Mouse (Mus musculus): ENCODE results near the gene Nwd2. TPM values are rescaled to one million over a fixed set of nuclear protein-coding genes. Genes with fewer than 3 reads are reported as not detected.

The Nwd2 gene
- polyA plus RNA-seq, 1 experiment from 2014 or later, result 16.6 TPM

DNA sequence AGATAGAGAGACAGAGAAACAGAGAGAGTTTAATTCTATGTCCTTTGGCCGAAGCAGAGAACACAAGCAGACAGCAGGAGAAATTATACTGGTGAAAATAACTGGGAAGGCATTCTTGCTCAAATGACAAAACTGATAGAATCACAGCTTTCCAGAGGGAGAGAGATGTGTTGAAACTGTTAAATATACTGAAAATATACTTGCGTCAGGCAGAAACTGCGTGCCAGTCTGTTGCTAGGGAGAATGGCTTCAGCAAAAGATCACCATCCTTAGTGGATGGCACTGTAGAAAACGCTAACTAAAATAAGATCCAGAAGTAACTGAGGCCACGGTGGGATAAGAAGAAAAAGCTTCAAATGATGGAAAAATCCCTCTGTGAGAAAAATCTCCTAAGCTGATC lies 18.0 kb downstream of the Nwd2 start:
- Histone ChIP-seq H3K27me3 (no peaks in the 10 kb centered on the region), H3K27ac (replicated peaks) (no peak overlapping the region), H3K4me2 (no peak overlapping the region), H3K36me3 (no peaks in the 10 kb centered on the region), H3K4me1 (replicated peaks) (no peaks in the 10 kb centered on the region), H3K4me3 (no peak overlapping the region), H3K9me3 (no peaks in the 10 kb centered on the region), H3K9ac (no peak overlapping the region)
- WGBS, result 92% methylated on average over 5 of the region's 5 CpGs
- ATAC-seq (ENCODE audit: low read depth), result no peak

DNA sequence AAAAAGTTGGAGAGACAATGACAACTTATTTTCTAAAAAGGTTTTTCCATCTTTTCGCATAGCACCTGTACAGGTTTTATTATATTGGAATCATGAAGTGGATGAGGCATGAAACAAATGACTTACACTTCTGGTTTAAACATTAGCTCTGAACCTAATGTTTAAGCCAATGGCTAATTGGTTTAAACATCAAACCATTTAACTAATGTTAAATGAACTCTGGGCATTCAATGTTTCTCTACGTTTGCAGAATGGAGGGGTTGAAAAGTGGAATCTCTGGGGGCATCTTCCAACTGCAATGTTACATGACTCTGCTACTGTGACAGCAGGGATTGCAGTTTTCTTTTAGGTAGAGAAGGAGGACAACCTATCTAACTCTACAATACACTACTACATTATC lies 27.0 kb downstream of the Nwd2 start:
- Histone ChIP-seq H3K27me3 (no peaks in the 10 kb centered on the region), H3K9ac (no peak overlapping the region), H3K4me3 (no peak overlapping the region), H3K4me2 (no peak overlapping the region), H3K9me3 (no peaks in the 10 kb centered on the region), H3K27ac (replicated peaks) (no peak overlapping the region), H3K4me1 (replicated peaks) (no peaks in the 10 kb centered on the region), H3K36me3 (no peaks in the 10 kb centered on the region)
- WGBS, result 86% methylated on average over 2 of the region's 2 CpGs
- no peak for ATAC-seq (ENCODE audit: low read depth)

DNA sequence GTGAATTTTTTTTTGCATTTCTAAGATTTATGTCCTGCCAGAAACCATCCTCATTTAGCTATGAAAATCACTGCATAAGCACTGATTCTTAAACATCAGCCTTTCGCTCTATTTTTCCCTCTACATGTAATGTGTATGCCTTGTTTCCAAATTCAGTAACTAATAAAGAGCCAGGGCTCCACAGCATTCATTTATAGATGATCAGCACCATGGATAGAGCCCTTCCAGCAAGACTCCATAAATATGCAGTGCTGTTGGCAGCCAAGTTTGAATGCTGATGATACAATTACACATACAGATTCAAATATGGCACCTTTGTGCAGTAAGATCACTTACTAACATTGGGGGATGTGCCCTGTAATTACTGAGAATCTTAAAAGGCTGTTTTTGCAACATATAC lies 40.2 kb downstream of the Nwd2 start:
- H3K4me2 ChIP-seq, result no peak overlapping the region
- no peaks in the 10 kb centered on the region for H3K27me3 ChIP-seq
- H3K4me1 ChIP-seq (replicated peaks), result no peaks in the 10 kb centered on the region
- WGBS, result 89% methylated on average over 1 of the region's 1 CpGs
- no peaks in the 10 kb centered on the region for H3K36me3 ChIP-seq
- no peak overlapping the region for H3K9ac ChIP-seq
- no peaks in the 10 kb centered on the region for H3K9me3 ChIP-seq
- H3K4me3 ChIP-seq, result no peak overlapping the region
- ATAC-seq (ENCODE audit: low read depth), result no peak
- H3K27ac ChIP-seq (replicated peaks), result no peak overlapping the region

DNA sequence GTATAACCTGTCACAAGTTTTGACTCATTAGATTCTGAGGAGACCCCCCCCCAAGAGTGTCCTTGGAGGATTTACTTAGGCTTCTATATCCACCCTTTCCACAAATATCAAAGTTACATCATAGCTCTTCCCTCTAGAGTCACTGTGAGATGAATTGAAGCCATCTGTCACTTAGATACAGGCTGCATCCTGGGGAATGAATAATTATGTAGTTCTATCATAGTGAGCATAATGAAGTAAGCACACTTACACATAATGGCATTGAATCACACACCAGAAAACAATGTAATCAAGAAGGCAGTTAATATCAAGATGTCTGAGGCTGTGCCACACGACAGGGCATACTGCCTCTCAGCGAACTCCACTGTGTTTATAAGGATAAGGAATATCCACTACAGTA lies 47.9 kb downstream of the Nwd2 start:
- Histone ChIP-seq H3K4me3 (no peak overlapping the region), H3K9me3 (no peaks in the 10 kb centered on the region), H3K4me1 (replicated peaks) (0 out of 2 replicates have a peak, but pooled peaks cover 4% of the 10 kb centered on the region), H3K27ac (replicated peaks) (0 out of 2 replicates have a peak overlapping the region, but pooled peaks have one; percentile 28), H3K4me2 (no peak overlapping the region), H3K9ac (no peak overlapping the region), H3K27me3 (no peaks in the 10 kb centered on the region), H3K36me3 (no peaks in the 10 kb centered on the region)
- peak; percentile 77 for ATAC-seq (ENCODE audit: low read depth)
- WGBS, result 53% methylated on average over 2 of the region's 2 CpGs

DNA sequence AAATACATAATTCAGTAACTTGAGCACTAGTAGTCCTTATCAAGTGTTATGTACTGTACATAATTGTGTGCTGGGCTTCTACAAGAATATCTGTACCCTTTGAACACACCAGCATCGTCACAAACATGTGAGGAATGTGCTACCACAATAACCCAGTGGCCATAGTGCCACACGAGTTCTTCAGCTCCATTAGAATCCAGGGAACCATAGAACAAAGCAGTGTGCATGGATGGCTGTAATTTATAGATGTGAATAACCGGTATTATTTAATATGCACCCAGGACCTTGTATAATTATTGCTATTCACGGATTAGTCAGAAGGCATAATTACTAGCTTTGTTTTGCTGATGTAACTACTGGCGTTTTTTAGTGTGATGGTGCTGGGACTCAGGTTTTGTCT lies 48.3 kb downstream of the Nwd2 start:
- 69% methylated on average over 5 of the region's 5 CpGs for WGBS
- Histone ChIP-seq H3K27ac (replicated peaks) (0 out of 2 replicates have a peak overlapping the region, but pooled peaks have one; percentile 28), H3K27me3 (no peaks in the 10 kb centered on the region), H3K4me1 (replicated peaks) (0 out of 2 replicates have a peak, but pooled peaks cover 4% of the 10 kb centered on the region), H3K4me3 (no peak overlapping the region), H3K9ac (no peak overlapping the region), H3K36me3 (no peaks in the 10 kb centered on the region), H3K4me2 (no peak overlapping the region), H3K9me3 (no peaks in the 10 kb centered on the region)
- 0 out of 2 replicates have a peak, but pooled peaks have one; percentile 15 for ATAC-seq (ENCODE audit: low read depth)

DNA sequence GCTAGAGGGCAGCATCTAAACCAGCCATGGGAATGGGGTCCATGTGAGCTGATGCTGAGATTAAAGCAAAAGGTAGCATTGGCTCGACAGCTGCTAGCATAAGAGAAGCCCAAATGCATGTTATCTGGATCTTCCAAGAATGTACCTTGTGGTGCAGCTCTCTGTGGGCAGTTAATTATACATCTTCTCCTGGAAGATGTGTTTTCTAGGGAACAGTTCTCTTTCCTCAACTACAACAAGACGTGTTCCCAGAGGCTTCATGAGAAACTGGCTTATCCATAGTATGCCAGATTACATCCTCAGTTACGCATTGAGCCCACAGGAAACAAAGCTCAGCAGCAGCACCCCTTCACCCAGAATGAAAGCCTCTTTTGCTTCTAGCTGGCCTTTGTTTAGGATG lies 80.1 kb downstream of the Nwd2 start:
- H3K9me3 ChIP-seq, result no peaks in the 10 kb centered on the region
- H3K9ac ChIP-seq, result no peak overlapping the region
- 81% methylated on average over 3 of the region's 3 CpGs for WGBS

DNA sequence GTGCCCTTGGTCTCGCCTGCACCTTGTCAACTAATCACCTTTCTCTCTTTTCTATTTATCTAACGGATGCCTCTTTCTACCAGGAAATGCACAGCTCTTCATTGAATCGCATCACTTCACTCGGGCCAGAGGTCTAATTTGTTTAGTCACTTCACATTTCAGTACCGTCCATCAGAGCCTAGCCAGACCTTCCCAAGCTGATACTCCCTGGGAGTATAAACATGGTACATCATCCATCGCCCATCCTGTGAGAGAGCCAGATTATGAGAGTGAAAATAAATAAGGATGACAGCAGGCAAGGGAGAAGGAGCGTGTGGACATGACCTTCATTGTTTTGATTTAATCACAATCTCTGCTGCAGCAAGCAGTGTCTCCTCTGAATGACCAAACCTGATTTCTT lies 86.6 kb downstream of the Nwd2 start:
- no peaks in the 10 kb centered on the region for H3K9me3 ChIP-seq
- 77% methylated on average over 7 of the region's 7 CpGs for WGBS
- no peaks in the 10 kb centered on the region for H3K27me3 ChIP-seq
- H3K4me3 ChIP-seq, result no peak overlapping the region
- no peak for ATAC-seq (ENCODE audit: low read depth)
- no peak overlapping the region for H3K27ac ChIP-seq (replicated peaks)
- no peak overlapping the region for H3K4me2 ChIP-seq
- no peaks in the 10 kb centered on the region for H3K4me1 ChIP-seq (replicated peaks)
- no peak overlapping the region for H3K9ac ChIP-seq
- no peaks in the 10 kb centered on the region for H3K36me3 ChIP-seq

More for the DNA sequence above, 80.1 kb downstream of the Nwd2 start:
- H3K27me3 ChIP-seq, result no peaks in the 10 kb centered on the region
- no peak for ATAC-seq (ENCODE audit: low read depth)
- no peak overlapping the region for H3K27ac ChIP-seq (replicated peaks)
- no peak overlapping the region for H3K4me2 ChIP-seq
- no peaks in the 10 kb centered on the region for H3K36me3 ChIP-seq
- no peak overlapping the region for H3K4me3 ChIP-seq
- no peaks in the 10 kb centered on the region for H3K4me1 ChIP-seq (replicated peaks)

DNA sequence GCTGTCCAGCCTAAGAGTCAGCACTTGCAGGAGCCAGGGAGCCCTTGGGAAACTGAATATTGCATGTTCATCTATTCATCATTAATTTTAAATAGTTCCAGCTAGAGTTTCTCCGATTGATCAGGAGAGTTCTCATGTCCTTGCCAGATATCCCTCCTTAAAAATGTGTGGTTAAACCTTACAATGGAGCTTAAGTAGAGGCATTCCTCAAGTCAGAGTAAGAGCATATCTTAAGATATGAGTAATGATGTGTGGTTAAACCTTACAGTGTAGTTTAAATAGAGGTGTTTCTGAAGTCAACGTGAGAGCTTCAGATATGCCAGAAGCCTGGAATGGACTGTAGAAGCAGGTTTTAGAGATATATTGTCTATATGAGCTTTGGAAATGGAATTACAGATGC lies 94.5 kb downstream of the Nwd2 start:
- 86% methylated on average over 2 of the region's 2 CpGs for WGBS
- Histone ChIP-seq H3K4me3 (no peak overlapping the region), H3K4me2 (no peak overlapping the region), H3K27me3 (no peaks in the 10 kb centered on the region), H3K9me3 (no peaks in the 10 kb centered on the region), H3K9ac (no peak overlapping the region), H3K36me3 (no peaks in the 10 kb centered on the region), H3K4me1 (replicated peaks) (0 out of 2 replicates have a peak, but pooled peaks cover 3% of the 10 kb centered on the region), H3K27ac (replicated peaks) (no peak overlapping the region)
- ATAC-seq (ENCODE audit: low read depth), result no peak

DNA sequence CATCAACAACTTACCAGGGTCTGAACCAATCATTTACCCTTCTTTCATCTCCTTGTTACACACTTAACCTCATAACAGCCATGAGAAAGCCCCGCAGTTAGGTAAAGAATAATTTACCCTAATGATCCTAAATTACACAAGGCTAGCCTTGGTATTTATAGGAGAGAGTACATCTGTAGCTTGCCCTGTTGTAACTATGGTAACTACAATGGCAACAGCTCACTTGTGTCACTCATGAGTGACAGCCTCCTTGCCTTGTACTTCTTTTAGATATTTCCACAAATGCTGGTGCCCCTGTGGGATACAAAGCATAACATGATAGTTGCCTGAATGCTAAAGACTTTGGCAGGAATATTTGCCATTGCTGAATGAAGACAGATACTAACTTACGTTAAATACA lies 99.4 kb downstream of the Nwd2 start:
- Histone ChIP-seq H3K9me3 (peaks cover 1% of the 10 kb centered on the region; the same call in 1 of the 2 replicates), H3K4me1 (replicated peaks) (0 out of 2 replicates have a peak, but pooled peaks cover 7% of the 10 kb centered on the region), H3K27ac (replicated peaks) (no peak overlapping the region), H3K4me2 (no peak overlapping the region), H3K27me3 (no peaks in the 10 kb centered on the region), H3K9ac (no peak overlapping the region), H3K36me3 (no peaks in the 10 kb centered on the region), H3K4me3 (no peak overlapping the region)
- WGBS, result 57% methylated on average over 2 of the region's 2 CpGs
- ATAC-seq (ENCODE audit: low read depth), result no peak

DNA sequence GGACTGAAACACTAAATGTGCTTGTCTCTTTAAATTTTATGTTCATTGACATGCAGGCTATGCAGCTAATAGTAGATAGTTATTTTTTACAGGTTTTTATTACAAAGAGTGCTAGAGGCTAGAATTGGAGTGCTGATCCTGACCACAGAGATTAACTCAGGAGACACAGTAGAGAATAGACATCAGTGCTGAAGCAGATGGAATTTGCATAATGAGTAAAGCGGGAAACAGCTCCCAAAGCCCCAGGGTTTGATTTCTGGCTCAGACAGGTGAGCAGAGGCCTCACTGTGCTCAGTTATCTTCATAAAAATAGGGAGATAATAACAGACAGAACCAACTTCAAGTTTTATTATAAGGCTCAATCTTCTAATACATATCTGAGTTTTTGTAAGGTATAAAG lies 99.9 kb downstream of the Nwd2 start:
- no peak overlapping the region for H3K9ac ChIP-seq

DNA sequence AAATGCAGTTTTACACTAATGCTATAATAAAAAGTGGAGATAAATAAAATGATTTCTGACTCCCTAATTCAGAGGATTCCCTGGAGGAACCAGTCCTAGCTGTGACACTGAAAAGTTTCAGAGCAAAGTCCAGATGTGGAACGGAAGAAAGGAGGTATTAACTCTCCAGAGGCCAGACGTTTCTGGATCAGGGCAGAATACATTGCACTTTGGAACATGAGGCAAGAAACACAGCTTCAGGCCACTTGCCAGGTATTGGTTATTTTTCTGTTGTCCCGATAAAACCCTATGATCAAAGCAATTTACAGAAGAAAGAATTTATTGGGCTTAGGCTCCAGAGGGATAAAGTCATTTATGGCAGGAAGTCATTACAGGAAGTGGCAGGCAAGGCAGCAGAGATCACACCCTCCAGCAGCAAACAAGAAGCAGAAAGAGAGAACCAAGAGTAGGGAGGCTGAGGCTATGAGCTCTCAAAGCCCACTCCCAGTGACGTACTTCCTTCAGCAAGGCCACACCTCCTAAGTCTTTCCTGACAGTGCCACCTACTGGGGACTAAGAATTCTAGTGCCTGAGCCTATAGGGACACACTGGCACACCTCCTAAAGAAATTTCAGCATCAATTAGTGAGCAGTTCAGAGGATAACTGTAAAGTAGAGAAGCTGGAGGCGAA lies 106.3 kb downstream of the Nwd2 start:
- 70% methylated on average over 5 of the region's 5 CpGs for WGBS
- Histone ChIP-seq H3K4me2 (no peak overlapping the region), H3K36me3 (no peaks in the 10 kb centered on the region), H3K27ac (replicated peaks) (no peak overlapping the region), H3K9me3 (peaks cover 3% of the 10 kb centered on the region; the same call in 1 of the 2 replicates), H3K4me1 (replicated peaks) (no peaks in the 10 kb centered on the region), H3K9ac (no peak overlapping the region), H3K4me3 (no peak overlapping the region), H3K27me3 (no peaks in the 10 kb centered on the region)
- ATAC-seq (ENCODE audit: low read depth), result no peak

More for the DNA sequence above, 99.9 kb downstream of the Nwd2 start:
- Histone ChIP-seq H3K4me2 (no peak overlapping the region), H3K4me3 (no peak overlapping the region), H3K27me3 (no peaks in the 10 kb centered on the region), H3K27ac (replicated peaks) (no peak overlapping the region), H3K9me3 (peaks cover 3% of the 10 kb centered on the region; the same call in 1 of the 2 replicates), H3K4me1 (replicated peaks) (0 out of 2 replicates have a peak, but pooled peaks cover 7% of the 10 kb centered on the region), H3K36me3 (no peaks in the 10 kb centered on the region)
- ATAC-seq (ENCODE audit: low read depth), result no peak
- WGBS, result 55% methylated on average over 1 of the region's 1 CpGs

DNA sequence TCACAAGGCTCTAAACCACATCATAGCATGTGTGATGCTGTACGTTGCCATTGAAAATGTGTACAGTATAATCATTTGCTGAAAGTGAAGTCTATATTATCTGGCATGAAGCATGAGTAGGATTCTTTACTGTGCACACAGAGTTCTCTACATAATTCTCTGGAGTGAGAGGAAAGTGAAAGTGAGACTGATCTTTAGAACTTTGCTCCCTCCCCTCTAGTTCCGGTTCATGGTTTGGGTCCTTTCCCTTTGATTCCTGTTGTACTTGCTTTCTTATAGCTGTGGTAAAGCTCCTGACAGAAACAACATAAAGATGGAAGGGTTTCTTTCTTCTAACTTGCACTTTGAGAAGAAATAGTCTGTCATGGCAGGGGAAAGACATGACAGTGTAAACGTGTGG lies 107.0 kb downstream of the Nwd2 start:
- Histone ChIP-seq H3K4me3 (no peak overlapping the region), H3K9me3 (peaks cover 3% of the 10 kb centered on the region; the same call in 1 of the 2 replicates), H3K4me1 (replicated peaks) (no peaks in the 10 kb centered on the region), H3K4me2 (no peak overlapping the region), H3K36me3 (no peaks in the 10 kb centered on the region), H3K27ac (replicated peaks) (no peak overlapping the region), H3K9ac (no peak overlapping the region), H3K27me3 (no peaks in the 10 kb centered on the region)
- no peak for ATAC-seq (ENCODE audit: low read depth)
- 89% methylated on average over 3 of the region's 3 CpGs for WGBS

DNA sequence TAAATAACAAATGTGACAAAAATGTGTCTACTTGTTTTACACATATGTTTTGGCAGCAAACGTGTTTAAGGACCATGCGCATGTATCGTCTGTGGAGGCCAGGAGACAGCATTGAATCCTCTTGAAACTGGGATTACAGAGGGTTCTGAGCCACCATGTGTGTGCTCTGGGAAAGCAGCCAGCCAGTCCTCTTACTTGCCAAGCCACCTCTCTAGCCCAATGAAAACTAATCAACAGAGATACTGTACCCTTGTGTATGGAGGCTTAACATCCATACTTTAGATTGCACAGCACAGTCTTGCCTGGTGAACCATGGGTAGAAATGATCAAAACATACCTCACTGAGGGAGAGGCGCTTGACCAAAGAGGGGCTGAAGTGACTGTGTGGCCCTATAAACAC lies 117.0 kb downstream of the Nwd2 start:
- WGBS, result 86% methylated on average over 4 of the region's 4 CpGs
- 0 out of 2 replicates have a peak, but pooled peaks have one; percentile 19 for ATAC-seq (ENCODE audit: low read depth)
- no peaks in the 10 kb centered on the region for H3K36me3 ChIP-seq
- no peaks in the 10 kb centered on the region for H3K9me3 ChIP-seq
- no peak overlapping the region for H3K4me3 ChIP-seq
- no peaks in the 10 kb centered on the region for H3K27me3 ChIP-seq
- H3K4me2 ChIP-seq, result no peak overlapping the region
- H3K9ac ChIP-seq, result no peak overlapping the region
- no peaks in the 10 kb centered on the region for H3K4me1 ChIP-seq (replicated peaks)
- no peak overlapping the region for H3K27ac ChIP-seq (replicated peaks)

Measured in neural tube, embryonic 13.5 days (tissue).